Mouse (Mus musculus) cortical plate, adult 2 months (tissue): ENCODE measurements around the gene Alcam.

Experiments
- CTCF ChIP-seq: fragments of 200-500 bp; IDR thresholded peaks from 2 replicates; pipeline ENCODE4 v1.5.1; 2011; ENCODE audit warnings: mild to moderate bottlenecking, control low read depth, low read length; ENCODE audit not compliant: insufficient read depth; ENCODE audit errors: extremely low read depth
- POLR2A ChIP-seq: fragments of 200-500 bp; IDR thresholded peaks from 2 replicates; pipeline ENCODE4 v1.6.1; 2011; ENCODE audit warnings: mild to moderate bottlenecking, low read length, control low read depth; ENCODE audit not compliant: insufficient read depth; ENCODE audit errors: extremely low read depth

GRCm38 (mm10) chr16:52307016-52307415 is 146.9 kb downstream of the Alcam start:
- TF ChIP-seq POLR2A, result no peak
- TF ChIP-seq CTCF, result no peak
